Mouse (Mus musculus) lung, postnatal 0 days (tissue): ENCODE results near the gene Dclk2. TPM values are rescaled to one million over a fixed set of nuclear protein-coding genes. Genes with fewer than 3 reads are reported as not detected.

Experiments
- ATAC-seq: fragments of 200-750 bp; cut with Nextera tagmentation; 2 replicates; pipeline ENCODE4 v1.8.0; 2017; ENCODE audit warnings: moderate library complexity
- DNase-seq: peaks from one replicate; pipeline ENCODE4 v3.0.0-alpha.2; 2016; ENCODE audit warnings: low spot score
- H3K27ac ChIP-seq: fragments of 300-500 bp; sonication (generic); 2 replicates; pipeline ENCODE4 v1.5.1; 2014; ENCODE audit warnings: antibody characterized with exemption, mild to moderate bottlenecking, low read length, mixed read lengths
- H3K27me3 ChIP-seq: fragments of 300-500 bp; sonication (generic); replicated peaks from 2 replicates; pipeline ENCODE4 v1.6.1; 2014; ENCODE audit warnings: low read length, mixed read lengths; ENCODE audit not compliant: insufficient read depth
- H3K36me3 ChIP-seq: fragments of 300-500 bp; sonication (generic); 2 replicates; pipeline ENCODE4 v1.6.1; 2014; ENCODE audit warnings: low read length, mixed read lengths; ENCODE audit not compliant: insufficient read depth
- H3K4me1 ChIP-seq: fragments of 300-500 bp; sonication (generic); 2 replicates; pipeline ENCODE4 v1.6.1; 2014; ENCODE audit warnings: antibody characterized with exemption, low read depth, low read length, mixed read lengths; ENCODE audit not compliant: insufficient read depth
- H3K4me2 ChIP-seq: fragments of 300-500 bp; sonication (generic); replicated peaks from 2 replicates; pipeline ENCODE4 v1.6.1; 2014; ENCODE audit warnings: low read depth, mild to moderate bottlenecking, low read length, moderate library complexity, mixed read lengths
- H3K4me3 ChIP-seq: fragments of 300-500 bp; sonication (generic); 2 replicates; pipeline ENCODE4 v1.5.1; 2014; ENCODE audit warnings: low read depth, low read length
- H3K9ac ChIP-seq: fragments of 300-500 bp; sonication (generic); replicated peaks from 2 replicates; pipeline ENCODE4 v1.6.1; 2014; ENCODE audit warnings: low read depth, mild to moderate bottlenecking
- H3K9me3 ChIP-seq: fragments of 300-500 bp; sonication (generic); 2 replicates; pipeline ENCODE4 v1.6.1; 2016; ENCODE audit warnings: low read length, mixed read lengths
- CTCF ChIP-seq: IDR thresholded peaks from 2 replicates; pipeline ENCODE4 v1.5.1; 2016; ENCODE audit warnings: antibody characterized with exemption, mild to moderate bottlenecking
- EP300 ChIP-seq: IDR thresholded peaks from 2 replicates; pipeline ENCODE4 v1.6.1; 2016; ENCODE audit warnings: antibody characterized with exemption, mild to moderate bottlenecking, control low read depth
- WGBS: fragments of 180-500 bp; shearing (Covaris S2); extraction: QIAGEN DNeasy Blood & Tissue Kit; methylation state at CpG from one replicate; pipeline ENCODE4 v1.1.7; 2014; 5-methylcytosine and 5-hydroxymethylcytosine counted together
- polyA plus RNA-seq: library from polyadenylated mRNA; unstranded; fragments of >200 nt; fragmentation: Nextera tagmentation; extraction: Ambion mirVana; gene quantifications from 2 replicates; pipeline ENCODE4 v1.2.1, GENCODE M21; 2015

Gene Dclk2
- polyA plus RNA-seq, 1 experiment from 2014 or later: 2.1 TPM

DNA sequence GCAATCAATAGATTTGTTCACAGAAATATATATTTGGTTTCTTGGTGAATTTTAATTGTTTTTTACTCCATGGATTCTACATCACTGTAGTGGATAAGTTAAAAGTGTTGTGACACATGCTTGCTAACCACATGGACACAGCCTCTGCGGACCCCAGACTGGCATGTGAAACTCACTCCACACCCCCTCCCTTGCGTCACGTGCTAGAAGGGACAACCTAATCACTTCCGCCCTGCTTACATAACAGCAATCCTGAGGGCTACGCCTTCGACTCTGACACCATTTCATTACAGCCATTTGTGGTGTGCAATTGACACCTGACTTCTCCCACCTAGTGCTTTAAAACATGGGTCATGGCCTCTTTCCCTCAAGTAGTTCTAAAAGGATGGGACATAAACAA, 36.7 kb downstream of the Dclk2 start:
- DNase-seq (no peak), ATAC-seq (no peak)
- Histone ChIP-seq H3K9me3 (no peaks in the 10 kb centered on the region), H3K27ac (no peak overlapping the region), H3K36me3 (no peaks in the 10 kb centered on the region), H3K9ac (no peak overlapping the region), H3K4me1 (no peaks in the 10 kb centered on the region), H3K4me2 (no peak overlapping the region), H3K4me3 (no peak overlapping the region), H3K27me3 (no peaks in the 10 kb centered on the region)
- WGBS: 79% methylated on average over 6 of the region's 6 CpGs
- no peak for TF ChIP-seq EP300
- TF ChIP-seq CTCF: no peak

DNA sequence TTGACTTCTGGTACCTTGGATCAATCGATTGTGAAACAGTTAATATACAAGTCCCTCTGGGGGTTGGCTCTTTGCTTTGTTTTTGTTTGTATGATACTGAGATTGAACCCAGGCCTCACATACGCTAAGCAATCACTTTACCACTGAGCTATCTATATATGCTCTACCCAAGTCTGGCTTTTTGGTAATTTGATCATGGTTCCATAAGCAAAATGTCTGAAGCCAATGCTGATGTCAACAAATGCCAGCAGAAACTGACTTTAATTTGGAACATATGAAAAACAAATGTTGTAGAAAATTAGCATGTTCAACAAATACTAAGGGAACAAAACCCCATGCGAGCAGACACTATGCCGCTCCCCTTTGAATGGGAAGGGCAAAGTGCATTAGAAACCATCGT, 44.7 kb downstream of the Dclk2 start:
- H3K4me3 ChIP-seq: no peak overlapping the region
- H3K9ac ChIP-seq: no peak overlapping the region
- no peaks in the 10 kb centered on the region for H3K4me1 ChIP-seq
- H3K36me3 ChIP-seq: no peaks in the 10 kb centered on the region
- DNase-seq (no peak), ATAC-seq (no peak)
- H3K27me3 ChIP-seq: no peaks in the 10 kb centered on the region
- TF ChIP-seq CTCF (no peak), EP300 (no peak)
- WGBS: 79% methylated on average over 5 of the region's 5 CpGs
- no peak overlapping the region for H3K27ac ChIP-seq
- no peaks in the 10 kb centered on the region for H3K9me3 ChIP-seq
- H3K4me2 ChIP-seq: no peak overlapping the region

- Histone ChIP-seq H3K9me3 (no peaks in the 10 kb centered on the region), H3K4me2 (no peak overlapping the region), H3K27me3 (no peaks in the 10 kb centered on the region), H3K36me3 (no peaks in the 10 kb centered on the region), H3K9ac (no peak overlapping the region), H3K27ac (no peak overlapping the region), H3K4me1 (no peaks in the 10 kb centered on the region), H3K4me3 (no peak overlapping the region)
- TF ChIP-seq EP300 (no peak), CTCF (no peak)
- DNase-seq: no peak
- ATAC-seq: no peak
- 78% methylated on average over 6 of the region's 6 CpGs for WGBS
These were observed 47.5 kb downstream of the Dclk2 start for GRCm38 (mm10) chr3:86873092-86873600.

- 74% methylated on average over 6 of the region's 6 CpGs for WGBS
- H3K27ac ChIP-seq: no peak overlapping the region
- TF ChIP-seq EP300 (no peak), CTCF (no peak; the same call in 1 of the 2 replicates)
These were observed 49.7 kb downstream of the Dclk2 start for GRCm38 (mm10) chr3:86870952-86871351.

GRCm38 (mm10) chr3:86870411-86870810, 50.2 kb downstream of the Dclk2 start:
- Histone ChIP-seq H3K4me2 (no peak overlapping the region), H3K27me3 (no peaks in the 10 kb centered on the region), H3K36me3 (no peaks in the 10 kb centered on the region), H3K9ac (no peak overlapping the region), H3K4me1 (no peaks in the 10 kb centered on the region), H3K9me3 (no peaks in the 10 kb centered on the region), H3K4me3 (no peak overlapping the region), H3K27ac (no peak overlapping the region)
- WGBS: 71% methylated on average over 3 of the region's 3 CpGs
- no peak for TF ChIP-seq CTCF
- no peak for TF ChIP-seq EP300
- ATAC-seq: no peak
- DNase-seq: no peak

More at GRCm38 (mm10) chr3:86870952-86871351, 49.7 kb downstream of the Dclk2 start:
- Histone ChIP-seq H3K27me3 (no peaks in the 10 kb centered on the region), H3K9me3 (no peaks in the 10 kb centered on the region), H3K36me3 (no peaks in the 10 kb centered on the region), H3K4me2 (no peak overlapping the region), H3K9ac (no peak overlapping the region), H3K4me1 (no peaks in the 10 kb centered on the region), H3K4me3 (no peak overlapping the region)
- no peak for ATAC-seq
- no peak for DNase-seq

DNA sequence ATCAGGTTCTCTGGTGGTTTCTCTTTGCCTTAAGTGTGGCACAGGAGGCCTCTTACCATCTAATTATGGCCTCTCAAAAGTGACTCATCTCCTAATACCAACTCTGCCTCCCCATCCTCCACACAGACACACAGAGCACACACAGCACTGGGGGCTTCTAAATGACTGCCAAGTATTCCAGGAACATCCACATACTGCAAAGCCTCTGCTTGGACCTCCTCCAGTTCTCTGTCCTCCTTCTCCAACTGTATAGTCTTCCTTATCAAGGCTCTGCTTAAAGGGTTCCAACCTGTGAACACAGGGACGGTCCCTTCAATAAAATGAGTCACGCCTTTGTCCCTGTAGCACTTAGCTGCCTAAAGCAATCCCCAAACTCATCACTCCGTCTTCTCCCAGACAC, 51.9 kb downstream of the Dclk2 start:
- H3K4me2 ChIP-seq: no peak overlapping the region
- H3K27me3 ChIP-seq: no peaks in the 10 kb centered on the region
- WGBS: 82% methylated on average over 3 of the region's 3 CpGs
- H3K9me3 ChIP-seq: no peaks in the 10 kb centered on the region
- no peak overlapping the region for H3K9ac ChIP-seq
- ATAC-seq (no peak), DNase-seq (no peak)
- H3K36me3 ChIP-seq: no peaks in the 10 kb centered on the region
- no peak overlapping the region for H3K27ac ChIP-seq
- TF ChIP-seq EP300 (no peak), CTCF (no peak)
- no peak overlapping the region for H3K4me3 ChIP-seq
- H3K4me1 ChIP-seq: no peaks in the 10 kb centered on the region
